Mouse (Mus musculus) spleen, adult 2 months (tissue): ENCODE data around the gene Gm20388. TPM values are rescaled to one million over a fixed set of nuclear protein-coding genes. Genes with fewer than 3 reads are reported as not detected.
A peak's percentile ranks its signal among the peaks of the same experiment; 100 is the strongest.
"Not testable (repeated sequence)": the region's sequence is repeated elsewhere in the genome, so short reads cannot be mapped to it uniquely, and the experiment has no call there.

Experiments
- DNase-seq, 2 experiments: peaks; one replicate each; pipeline versions ENCODE4 v3.0.0 to v3.0.0-alpha.2; 2012 to 2021; ENCODE audit warnings: low spot score in 2 of 2, low read depth in 1 of 2
- H3K27ac ChIP-seq: fragments of 200-500 bp; 2 replicates; pipeline ENCODE4 v1.5.1; 2012; ENCODE audit warnings: low read length, inconsistent platforms; ENCODE audit not compliant: insufficient read depth
- H3K27me3 ChIP-seq: fragments of 200-500 bp; 2 replicates; pipeline ENCODE4 v1.6.1; 2012; ENCODE audit warnings: mild to moderate bottlenecking, moderate library complexity, low read length, inconsistent platforms; ENCODE audit not compliant: control insufficient read depth, insufficient read depth
- H3K36me3 ChIP-seq: fragments of 200-500 bp; 2 replicates; pipeline ENCODE4 v1.6.1; 2012; ENCODE audit warnings: mild to moderate bottlenecking, low read length, inconsistent platforms; ENCODE audit not compliant: control insufficient read depth, insufficient read depth
- H3K4me1 ChIP-seq: fragments of 200-500 bp; 2 replicates; pipeline ENCODE4 v1.6.1; 2011; ENCODE audit warnings: inconsistent platforms; ENCODE audit not compliant: control insufficient read depth, insufficient read depth, insufficient read length
- H3K4me3 ChIP-seq: fragments of 200-500 bp; 2 replicates; pipeline ENCODE4 v1.5.1; 2011; ENCODE audit warnings: mild to moderate bottlenecking, inconsistent platforms; ENCODE audit not compliant: insufficient read depth, insufficient read length; ENCODE audit errors: extremely low read depth
- CTCF ChIP-seq: fragments of 200-500 bp; IDR thresholded peaks from 2 replicates; pipeline ENCODE4 v1.5.1; 2011; ENCODE audit warnings: mild to moderate bottlenecking, inconsistent platforms; ENCODE audit not compliant: insufficient read depth, insufficient read length, insufficient replicate concordance; ENCODE audit errors: extremely low read depth
- POLR2A ChIP-seq: fragments of 200-500 bp; IDR thresholded peaks from 2 replicates; pipeline ENCODE4 v1.6.1; 2011; ENCODE audit warnings: low read depth, low read length, inconsistent platforms
- WGBS: fragments of 180-500 bp; shearing (Covaris S2); methylation state at CpG from one replicate; pipeline ENCODE4 v1.1.7; 2018; 5-methylcytosine and 5-hydroxymethylcytosine counted together
- polyA plus RNA-seq: library from polyadenylated mRNA; depleted of rRNA; stranded (reverse); fragments of >200 nt; gene quantifications from 2 replicates; pipeline ENCODE4 v1.2.3, GENCODE M21; 2012

Gm20388 gene
- polyA plus RNA-seq, 1 experiment: 26.1 TPM

GRCm38 (mm10) chr8:123431616-123432365 is 3521.2 kb downstream of the Gm20388 start:
- no peak overlapping the region for H3K27ac ChIP-seq
- no peaks in the 10 kb centered on the region for H3K27me3 ChIP-seq
- no peak for TF ChIP-seq POLR2A
- no peak for TF ChIP-seq CTCF
- DNase-seq: no peak
- no peaks in the 10 kb centered on the region for H3K36me3 ChIP-seq
- H3K4me1 ChIP-seq: no peaks in the 10 kb centered on the region
- 93% methylated on average over 25 of the region's 25 CpGs for WGBS
- no peak overlapping the region for H3K4me3 ChIP-seq

- DNase-seq: no peak
- no peak overlapping the region for H3K27ac ChIP-seq
- no peaks in the 10 kb centered on the region for H3K4me1 ChIP-seq
- no peak overlapping the region for H3K4me3 ChIP-seq
- no peak for TF ChIP-seq POLR2A
- TF ChIP-seq CTCF: no peak
- WGBS: 97% methylated on average over 16 of the region's 16 CpGs
- no peaks in the 10 kb centered on the region for H3K27me3 ChIP-seq
- no peaks in the 10 kb centered on the region for H3K36me3 ChIP-seq
Observed at GRCm38 (mm10) chr8:123432381-123432780, 3521.7 kb downstream of the Gm20388 start.

GRCm38 (mm10) chr8:123433241-123433974 is 3522.8 kb downstream of the Gm20388 start:
- not testable (repeated sequence) for H3K4me3 ChIP-seq, DNase-seq, H3K36me3 ChIP-seq, H3K4me1 ChIP-seq, H3K27ac ChIP-seq, H3K27me3 ChIP-seq
- 97% methylated on average over 47 of the region's 47 CpGs for WGBS

- Histone ChIP-seq H3K27me3 (no peaks in the 10 kb centered on the region), H3K36me3 (no peaks in the 10 kb centered on the region), H3K4me1 (no peaks in the 10 kb centered on the region), H3K27ac (no peak overlapping the region), H3K4me3 (no peak overlapping the region)
- 84% methylated on average over 2 of the region's 2 CpGs for WGBS
- DNase-seq: no peak
- TF ChIP-seq CTCF: no peak
- no peak for TF ChIP-seq POLR2A
Observed at GRCm38 (mm10) chr8:123441788-123442187, 3531.1 kb downstream of the Gm20388 start.

- H3K27ac ChIP-seq: no peak overlapping the region
- no peak for TF ChIP-seq CTCF
- TF ChIP-seq POLR2A: no peak
Observed at GRCm38 (mm10) chr8:123442351-123442750, 3531.7 kb downstream of the Gm20388 start.

GRCm38 (mm10) chr8:123442871-123443575 is 3532.4 kb downstream of the Gm20388 start:
- H3K4me1 ChIP-seq: no peaks in the 10 kb centered on the region
- no peaks in the 10 kb centered on the region for H3K27me3 ChIP-seq
- WGBS: under 1% methylated on average over 41 of the region's 41 CpGs
- peak overlapping the region; percentile 85 for H3K4me3 ChIP-seq
- H3K36me3 ChIP-seq: no peaks in the 10 kb centered on the region
- H3K27ac ChIP-seq: peak overlapping the region; percentile 80
- peak; percentile 89 to 93 for DNase-seq
- TF ChIP-seq CTCF (peak; percentile 77), POLR2A (peak; percentile 40; the same call in 1 of the 2 replicates)

More at GRCm38 (mm10) chr8:123442351-123442750, 3531.7 kb downstream of the Gm20388 start:
- Histone ChIP-seq H3K4me3 (no peak overlapping the region), H3K36me3 (no peaks in the 10 kb centered on the region), H3K4me1 (no peaks in the 10 kb centered on the region), H3K27me3 (no peaks in the 10 kb centered on the region)
- no peak for DNase-seq
- WGBS: 92% methylated on average over 5 of the region's 5 CpGs

- Histone ChIP-seq H3K36me3 (no peaks in the 10 kb centered on the region), H3K27ac (no peak overlapping the region), H3K27me3 (no peaks in the 10 kb centered on the region), H3K4me1 (no peaks in the 10 kb centered on the region), H3K4me3 (peak overlapping the region; percentile 85)
- 6% methylated on average over 4 of the region's 4 CpGs for WGBS
- TF ChIP-seq CTCF: no peak
- no peak for TF ChIP-seq POLR2A
- no peak for DNase-seq
Observed at GRCm38 (mm10) chr8:123443576-123443921, 3532.9 kb downstream of the Gm20388 start.
